Mouse (Mus musculus) hindbrain, embryonic 12.5 days (tissue): ENCODE data around the gene Qser1. TPM values are rescaled to one million over a fixed set of nuclear protein-coding genes. Genes with fewer than 3 reads are reported as not detected.
"Not testable (repeated sequence)": the region's sequence is repeated elsewhere in the genome, so short reads cannot be mapped to it uniquely, and the experiment has no call there.

ENCODE experiments used
- ATAC-seq: fragments of 200-750 bp; cut with Nextera tagmentation; 2 replicates; pipeline ENCODE4 v1.8.0; 2017; ENCODE audit warnings: moderate TSS enrichment; ENCODE audit not compliant: low FRiP score
- H3K27ac ChIP-seq: fragments of 300-500 bp; sonication (generic); 2 replicates; pipeline ENCODE4 v1.5.1; 2016; ENCODE audit warnings: mild to moderate bottlenecking
- H3K27me3 ChIP-seq: fragments of 300-500 bp; sonication (generic); 2 replicates; pipeline ENCODE4 v1.6.1; 2016; ENCODE audit warnings: mild to moderate bottlenecking
- H3K36me3 ChIP-seq: fragments of 300-500 bp; sonication (generic); 2 replicates; pipeline ENCODE4 v1.6.1; 2016; ENCODE audit warnings: mild to moderate bottlenecking
- H3K4me1 ChIP-seq: fragments of 300-500 bp; sonication (generic); 2 replicates; pipeline ENCODE4 v1.6.1; 2016
- H3K4me2 ChIP-seq: fragments of 300-500 bp; sonication (generic); replicated peaks from 2 replicates; pipeline ENCODE4 v1.6.1; 2016; ENCODE audit warnings: mild to moderate bottlenecking
- H3K4me3 ChIP-seq: fragments of 300-500 bp; sonication (generic); 2 replicates; pipeline ENCODE4 v1.5.1; 2016; ENCODE audit warnings: mild to moderate bottlenecking
- H3K9ac ChIP-seq: fragments of 300-500 bp; sonication (generic); 2 replicates; pipeline ENCODE4 v1.6.1; 2016; ENCODE audit warnings: mild to moderate bottlenecking, moderate library complexity
- H3K9me3 ChIP-seq: fragments of 300-500 bp; sonication (generic); replicated peaks from 2 replicates; pipeline ENCODE4 v1.6.1; 2016; ENCODE audit warnings: mild to moderate bottlenecking
- WGBS: fragments of 180-500 bp; shearing (Covaris S2); methylation state at CpG from one replicate; pipeline ENCODE4 v1.1.7; 2016; 5-methylcytosine and 5-hydroxymethylcytosine counted together
- polyA plus RNA-seq: library from polyadenylated mRNA; unstranded; fragments of >200 nt; fragmentation: Nextera tagmentation; extraction: Ambion mirVana; gene quantifications from 2 replicates; pipeline ENCODE4 v1.2.1, GENCODE M21; 2016

The Qser1 gene
- polyA plus RNA-seq, result 11.0 and 11.1 TPM in 2 replicates

- Histone ChIP-seq H3K4me2 (peak within 1 kb of the TSS; percentile 85), H3K9me3 (no peaks in the 10 kb centered on the region), H3K4me3 (peak within 1 kb of the TSS; percentile 88), H3K27ac (peak within 1 kb of the TSS; percentile 96), H3K27me3 (no peaks in the 10 kb centered on the region), H3K4me1 (peaks cover 18% of the 10 kb centered on the region), H3K9ac (peak within 1 kb of the TSS; percentile 92), H3K36me3 (no peaks in the 10 kb centered on the region)
- 1% methylated on average over 31 of the region's 50 CpGs for WGBS
- peak; percentile 75; the same call in 1 of the 2 replicates for ATAC-seq
Observed at GRCm38 (mm10) chr2:104816371-104816827, at the start of gene Qser1. Gene Qser1 (minus strand): TSS chr2:104816760.

- 89% methylated on average over 4 of the region's 4 CpGs for WGBS
- ATAC-seq, result no peak
- Histone ChIP-seq H3K9ac (no peak overlapping the region), H3K9me3 (no peaks in the 10 kb centered on the region), H3K36me3 (no peaks in the 10 kb centered on the region), H3K4me3 (no peak overlapping the region), H3K4me2 (no peak overlapping the region), H3K4me1 (no peaks in the 10 kb centered on the region), H3K27me3 (no peaks in the 10 kb centered on the region), H3K27ac (no peak overlapping the region)
Observed at GRCm38 (mm10) chr2:104864176-104864860, 47.8 kb upstream of the Qser1 start.

GRCm38 (mm10) chr2:104860426-104860825, 43.9 kb upstream of the Qser1 start:
- Histone ChIP-seq H3K4me1 (no peaks in the 10 kb centered on the region), H3K27ac (no peak overlapping the region), H3K36me3 (no peaks in the 10 kb centered on the region), H3K4me2 (no peak overlapping the region), H3K4me3 (no peak overlapping the region), H3K9ac (no peak overlapping the region), H3K27me3 (no peaks in the 10 kb centered on the region), H3K9me3 (no peaks in the 10 kb centered on the region)
- 86% methylated on average over 10 of the region's 10 CpGs for WGBS
- ATAC-seq, result no peak

GRCm38 (mm10) chr2:104859060-104859459, 42.5 kb upstream of the Qser1 start:
- no peaks in the 10 kb centered on the region for H3K4me1 ChIP-seq
- no peak for ATAC-seq
- no peak overlapping the region for H3K9ac ChIP-seq
- H3K4me3 ChIP-seq, result no peak overlapping the region
- 86% methylated on average over 5 of the region's 5 CpGs for WGBS
- no peak overlapping the region for H3K27ac ChIP-seq
- H3K9me3 ChIP-seq, result no peaks in the 10 kb centered on the region
- no peaks in the 10 kb centered on the region for H3K27me3 ChIP-seq
- H3K4me2 ChIP-seq, result no peak overlapping the region
- H3K36me3 ChIP-seq, result no peaks in the 10 kb centered on the region

GRCm38 (mm10) chr2:104858083-104858482, 41.5 kb upstream of the Qser1 start:
- not testable (repeated sequence) for H3K9ac ChIP-seq, H3K4me2 ChIP-seq, H3K27me3 ChIP-seq, ATAC-seq, H3K4me3 ChIP-seq, H3K27ac ChIP-seq, H3K9me3 ChIP-seq, H3K36me3 ChIP-seq, H3K4me1 ChIP-seq
- 84% methylated on average over 3 of the region's 3 CpGs for WGBS

GRCm38 (mm10) chr2:104856218-104856617, 39.7 kb upstream of the Qser1 start:
- H3K4me2 ChIP-seq, result no peak overlapping the region
- no peaks in the 10 kb centered on the region for H3K4me1 ChIP-seq
- peaks cover 3% of the 10 kb centered on the region for H3K27me3 ChIP-seq
- no peak overlapping the region for H3K4me3 ChIP-seq
- WGBS, result 61% methylated on average over 1 of the region's 1 CpGs
- no peak overlapping the region for H3K9ac ChIP-seq
- no peak overlapping the region for H3K27ac ChIP-seq
- no peak for ATAC-seq
- H3K36me3 ChIP-seq, result no peaks in the 10 kb centered on the region
- H3K9me3 ChIP-seq, result no peaks in the 10 kb centered on the region

- H3K4me3 ChIP-seq, result no peak overlapping the region
- peaks cover 8% of the 10 kb centered on the region for H3K27me3 ChIP-seq
- no peak overlapping the region for H3K27ac ChIP-seq
- no peak overlapping the region for H3K4me2 ChIP-seq
- H3K9me3 ChIP-seq, result no peaks in the 10 kb centered on the region
- H3K4me1 ChIP-seq, result no peaks in the 10 kb centered on the region
- 35% methylated on average over 3 of the region's 3 CpGs for WGBS
- H3K9ac ChIP-seq, result no peak overlapping the region
- H3K36me3 ChIP-seq, result no peaks in the 10 kb centered on the region
- ATAC-seq, result no peak
Observed at GRCm38 (mm10) chr2:104855732-104856131, 39.2 kb upstream of the Qser1 start.

- WGBS, result 87% methylated on average over 1 of the region's 1 CpGs
- Histone ChIP-seq H3K27ac (no peak overlapping the region), H3K4me1 (no peaks in the 10 kb centered on the region; the same call in 1 of the 2 replicates), H3K4me3 (no peak overlapping the region), H3K36me3 (no peaks in the 10 kb centered on the region), H3K9ac (no peak overlapping the region), H3K4me2 (no peak overlapping the region), H3K27me3 (peaks cover 12% of the 10 kb centered on the region), H3K9me3 (no peaks in the 10 kb centered on the region)
- no peak for ATAC-seq
Observed at GRCm38 (mm10) chr2:104854836-104855235, 38.3 kb upstream of the Qser1 start.

- Histone ChIP-seq H3K27ac (no peak overlapping the region), H3K9ac (no peak overlapping the region), H3K4me2 (no peak overlapping the region), H3K9me3 (no peaks in the 10 kb centered on the region), H3K36me3 (no peaks in the 10 kb centered on the region), H3K27me3 (peaks cover 26% of the 10 kb centered on the region), H3K4me1 (peaks cover 6% of the 10 kb centered on the region), H3K4me3 (no peak overlapping the region)
- 87% methylated on average over 7 of the region's 7 CpGs for WGBS
- ATAC-seq, result no peak
Observed at GRCm38 (mm10) chr2:104852546-104852945, 36.0 kb upstream of the Qser1 start.

GRCm38 (mm10) chr2:104851686-104852085, 35.1 kb upstream of the Qser1 start:
- ATAC-seq, result no peak
- 24% methylated on average over 5 of the region's 5 CpGs for WGBS

GRCm38 (mm10) chr2:104849991-104850359, 33.4 kb upstream of the Qser1 start:
- Histone ChIP-seq H3K9ac (no peak overlapping the region), H3K4me3 (peak overlapping the region; percentile 51), H3K27ac (no peak overlapping the region), H3K27me3 (peaks cover 26% of the 10 kb centered on the region), H3K4me2 (peak overlapping the region; percentile 99), H3K9me3 (no peaks in the 10 kb centered on the region), H3K36me3 (no peaks in the 10 kb centered on the region), H3K4me1 (peaks cover 10% of the 10 kb centered on the region)
- WGBS, result 82% methylated on average over 3 of the region's 3 CpGs
- no peak for ATAC-seq

More at GRCm38 (mm10) chr2:104851686-104852085, 35.1 kb upstream of the Qser1 start:
- H3K27me3 ChIP-seq, result peaks cover 26% of the 10 kb centered on the region
- H3K4me2 ChIP-seq, result no peak overlapping the region
- H3K9ac ChIP-seq, result no peak overlapping the region
- peaks cover 10% of the 10 kb centered on the region for H3K4me1 ChIP-seq
- H3K27ac ChIP-seq, result no peak overlapping the region
- H3K9me3 ChIP-seq, result no peaks in the 10 kb centered on the region
- H3K4me3 ChIP-seq, result no peak overlapping the region
- no peaks in the 10 kb centered on the region for H3K36me3 ChIP-seq

- Histone ChIP-seq H3K4me3 (peak within 1 kb of the TSS; percentile 51), H3K27me3 (peaks cover 26% of the 10 kb centered on the region), H3K9ac (peak within 1 kb of the TSS; percentile 57; the same call in 1 of the 2 replicates), H3K4me1 (peaks cover 10% of the 10 kb centered on the region), H3K9me3 (no peaks in the 10 kb centered on the region), H3K4me2 (peak within 1 kb of the TSS; percentile 99), H3K27ac (no peak within 1 kb of the TSS), H3K36me3 (no peaks in the 10 kb centered on the region)
- ATAC-seq, result peak; percentile 72
- under 1% methylated on average over 61 of the region's 62 CpGs for WGBS
Observed at GRCm38 (mm10) chr2:104849276-104849990, 32.9 kb upstream of the Qser1 start, which contains the start of gene Prrg4. Gene Prrg4 (minus strand): TSS chr2:104849876.
